Mouse (Mus musculus) adrenal gland, adult 2 months (tissue): ENCODE results near the gene Slc15a4. TPM values are rescaled to one million over a fixed set of nuclear protein-coding genes. Genes with fewer than 3 reads are reported as not detected.

Experiments
- DNase-seq: peaks from one replicate; pipeline ENCODE4 v3.0.0; 2021
- polyA plus RNA-seq: library from polyadenylated mRNA; depleted of rRNA; stranded (reverse); fragments of >200 nt; gene quantifications from 2 replicates; pipeline ENCODE4 v1.2.3, GENCODE M21; 2012
- total RNA-seq, 2 experiments: library from RNA; stranded (reverse); gene quantifications; 2 replicates each; pipeline ENCODE4 v1.2.3; 2021

Slc15a4 gene
- total and polyA plus RNA-seq, 3 experiments, result 23.0 to 38.9 (median 32.1) TPM

DNA sequence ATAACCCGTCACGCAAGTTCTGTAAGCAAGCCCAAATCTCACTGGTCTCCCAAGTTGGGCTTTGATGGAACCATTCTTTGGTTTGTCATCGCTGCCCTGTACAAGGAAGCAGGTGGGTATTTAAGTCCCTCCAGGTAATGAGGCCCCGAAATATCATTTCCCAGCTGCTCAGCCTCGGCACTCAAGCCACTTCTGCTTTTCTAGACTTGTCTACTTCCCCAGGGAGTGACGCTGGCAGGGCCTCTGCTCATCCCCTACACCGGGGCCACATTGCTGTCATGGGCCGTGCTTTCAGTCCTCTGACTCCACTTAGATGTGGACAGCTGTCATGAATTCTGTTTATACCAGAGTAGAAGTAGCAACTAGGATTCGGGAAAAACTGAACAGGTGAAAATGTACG is 11.6 kb downstream of the Slc15a4 start:
- DNase-seq, result no peak

DNA sequence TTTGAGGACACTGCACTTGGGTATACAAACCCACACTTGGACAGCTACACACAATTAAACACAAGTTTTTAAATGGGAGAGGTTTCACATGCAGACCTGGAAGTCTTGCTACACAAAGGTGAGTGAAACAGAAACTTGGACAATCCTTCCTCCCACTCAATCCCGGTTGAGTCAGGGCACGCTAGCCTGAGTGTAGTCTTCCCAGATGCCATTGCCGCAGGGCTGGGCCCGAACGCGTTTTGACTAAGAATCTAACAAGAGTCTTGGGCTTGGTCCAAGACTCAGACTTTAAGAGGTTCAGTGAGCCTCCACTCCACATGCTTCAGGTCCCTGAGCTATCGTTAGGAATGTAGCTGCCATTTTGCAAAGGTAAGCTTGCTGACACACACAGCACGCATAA is 12.3 kb downstream of the Slc15a4 start:
- no peak for DNase-seq

DNA sequence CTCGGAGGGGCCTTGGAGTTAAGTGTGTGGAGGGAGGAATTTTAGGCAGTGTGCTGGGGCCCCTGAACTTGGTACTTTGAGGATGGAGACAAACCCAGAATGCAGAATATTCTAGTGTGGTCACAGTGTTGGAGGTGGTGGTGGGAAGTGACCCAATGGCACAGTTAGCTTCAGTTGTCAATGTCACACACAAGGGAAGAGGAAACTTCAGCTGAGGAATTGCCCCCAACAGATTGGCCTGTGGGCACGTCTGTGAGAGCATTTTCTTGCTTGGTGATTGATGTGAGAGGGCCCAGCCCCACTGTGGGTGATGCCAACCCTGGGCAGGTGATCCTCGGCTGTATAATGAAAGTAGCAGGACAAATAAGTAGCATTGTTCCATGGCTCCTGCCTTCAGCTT is 13.9 kb downstream of the Slc15a4 start:
- DNase-seq, result no peak

GRCm38 (mm10) chr5:127616884-127617635 is 15.6 kb downstream of the Slc15a4 start:
- DNase-seq, result peak; percentile 98

DNA sequence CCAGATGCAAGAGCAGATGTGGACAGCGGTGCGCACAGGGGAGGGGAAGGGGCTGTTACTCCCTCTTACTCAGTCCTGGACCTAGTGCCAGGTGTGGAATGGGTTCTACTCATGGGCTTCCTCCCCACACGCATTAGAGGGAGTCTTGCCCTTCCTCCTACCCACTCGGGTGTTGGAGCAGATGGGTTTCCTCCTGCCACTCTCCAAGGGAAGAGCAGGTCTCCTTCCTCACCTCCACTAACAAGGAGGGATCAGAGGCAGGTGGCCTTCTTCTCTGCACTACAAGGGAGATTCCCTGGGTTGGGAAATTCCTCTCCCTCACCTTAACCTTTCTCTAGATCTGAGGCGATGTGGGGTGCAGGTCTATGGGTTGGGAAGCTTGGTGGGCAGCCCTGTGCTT is 16.5 kb downstream of the Slc15a4 start:
- DNase-seq, result no peak

- DNase-seq, result no peak
Observed at GRCm38 (mm10) chr5:127615459-127615858, 17.2 kb downstream of the Slc15a4 start.

DNA sequence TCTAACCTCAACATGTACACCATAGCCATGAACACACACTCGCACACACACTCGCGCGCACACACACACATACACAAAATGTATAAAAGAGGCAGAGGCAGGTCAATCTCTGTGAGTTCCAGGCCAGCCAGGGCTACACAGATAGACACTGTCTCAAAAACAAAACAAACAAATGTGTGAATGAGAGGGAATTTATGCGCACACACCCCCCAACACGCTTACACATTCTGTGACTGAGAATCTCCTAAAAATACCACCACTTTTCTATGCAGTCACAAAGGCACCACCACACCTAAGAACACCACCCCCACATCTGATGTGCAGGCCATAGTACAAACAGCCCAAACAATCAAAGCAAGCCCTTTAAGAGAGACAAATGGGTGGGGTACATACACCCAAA is 20.3 kb downstream of the Slc15a4 start:
- DNase-seq, result no peak

GRCm38 (mm10) chr5:127611881-127612280 is 20.8 kb downstream of the Slc15a4 start:
- no peak for DNase-seq

GRCm38 (mm10) chr5:127610787-127611509 is 21.7 kb downstream of the Slc15a4 start:
- peak; percentile 78 for DNase-seq

GRCm38 (mm10) chr5:127609191-127609714 is 23.4 kb downstream of the Slc15a4 start:
- DNase-seq, result no peak

- no peak for DNase-seq
Observed at GRCm38 (mm10) chr5:127607507-127607906, 25.2 kb downstream of the Slc15a4 start.

GRCm38 (mm10) chr5:127602996-127603395 is 29.7 kb downstream of the Slc15a4 start:
- no peak for DNase-seq

GRCm38 (mm10) chr5:127596862-127597261 is 35.8 kb downstream of the Slc15a4 start:
- DNase-seq, result no peak

- no peak for DNase-seq
Observed at GRCm38 (mm10) chr5:127595676-127596075, 37.0 kb downstream of the Slc15a4 start.

- peak; percentile 29 for DNase-seq
Observed at GRCm38 (mm10) chr5:127592854-127593253, 39.8 kb downstream of the Slc15a4 start.

GRCm38 (mm10) chr5:127592406-127592805 is 40.3 kb downstream of the Slc15a4 start:
- DNase-seq, result peak; percentile 19

GRCm38 (mm10) chr5:127587854-127588253 is 44.8 kb downstream of the Slc15a4 start:
- no peak for DNase-seq

DNA sequence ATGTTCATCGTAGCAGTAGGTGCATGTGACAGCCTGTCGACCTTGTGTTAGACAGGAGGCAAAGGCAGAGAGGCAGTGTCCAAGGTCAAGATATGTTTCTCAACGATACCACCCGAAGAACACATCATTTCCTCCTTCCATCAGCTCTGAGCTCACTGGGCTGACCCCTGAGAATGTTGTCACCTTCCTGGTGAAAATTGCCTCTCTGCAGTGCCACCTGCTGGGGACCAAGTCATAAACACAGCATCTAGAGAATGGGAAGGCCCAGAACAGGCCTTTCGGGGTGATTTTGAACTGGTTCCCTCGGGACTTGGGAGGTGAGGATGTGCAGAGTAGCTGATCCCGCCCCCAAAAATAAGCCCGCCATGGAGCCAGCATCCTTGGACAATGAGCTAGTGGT is 49.0 kb downstream of the Slc15a4 start:
- DNase-seq, result no peak

DNA sequence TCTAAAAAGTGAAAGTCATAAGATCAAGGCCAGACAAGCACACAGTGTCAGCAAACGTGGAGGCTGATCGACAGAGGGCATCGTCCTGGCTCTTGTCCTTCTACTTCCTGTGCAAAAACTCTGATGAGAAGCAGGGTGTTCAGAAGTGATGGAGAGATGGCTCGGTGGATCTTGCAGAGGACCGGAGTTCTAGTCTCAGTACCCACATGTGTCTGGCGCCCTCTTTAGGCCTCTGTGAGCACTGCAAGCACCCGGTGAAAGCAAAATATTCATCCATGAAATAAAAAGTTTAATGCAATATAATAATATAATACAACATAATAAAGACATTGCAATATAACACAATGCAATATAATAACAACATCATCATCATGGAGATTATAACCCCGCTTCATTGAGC is 55.3 kb downstream of the Slc15a4 start:
- DNase-seq, result no peak

- no peak for DNase-seq
Observed at GRCm38 (mm10) chr5:127567165-127567741, 65.4 kb downstream of the Slc15a4 start.

DNA sequence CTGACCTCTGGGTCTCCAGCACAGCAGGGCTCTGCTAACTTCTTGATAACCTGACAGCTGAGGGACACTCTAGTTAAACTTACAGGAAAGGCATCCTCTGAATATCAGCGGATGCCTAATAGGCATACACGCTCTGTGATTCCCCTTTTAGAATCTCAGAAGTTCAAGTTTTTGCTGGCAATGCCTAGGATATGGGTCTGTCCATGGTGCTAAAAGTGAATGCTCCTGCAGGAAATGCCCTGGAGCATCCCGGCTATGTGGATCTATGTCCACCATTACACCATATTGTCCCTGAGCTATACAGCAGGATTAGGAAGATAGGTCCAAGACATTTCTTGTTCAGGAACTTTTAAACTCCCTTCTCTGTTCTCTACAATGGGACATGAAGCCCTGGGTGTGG is 71.6 kb downstream of the Slc15a4 start:
- no peak for DNase-seq

- no peak for DNase-seq
Observed at GRCm38 (mm10) chr5:127548136-127548535, 84.6 kb downstream of the Slc15a4 start.

GRCm38 (mm10) chr5:127546585-127546991 is 86.1 kb downstream of the Slc15a4 start:
- no peak for DNase-seq
